Mouse (Mus musculus) neural tube, embryonic 15.5 days (tissue): ENCODE data around the gene Lcn10. TPM values are rescaled to one million over a fixed set of nuclear protein-coding genes. Genes with fewer than 3 reads are reported as not detected.

Source experiments
- ATAC-seq: fragments of 200-750 bp; cut with Nextera tagmentation; 2 replicates; pipeline ENCODE4 v1.8.0; 2017; ENCODE audit warnings: mild to moderate bottlenecking, moderate TSS enrichment, moderate library complexity; ENCODE audit not compliant: low FRiP score
- H3K27ac ChIP-seq: fragments of 300-500 bp; sonication (generic); replicated peaks from 2 replicates; pipeline ENCODE4 v1.5.1; 2015; ENCODE audit warnings: mild to moderate bottlenecking, inconsistent platforms
- H3K27me3 ChIP-seq: fragments of 300-500 bp; sonication (generic); replicated peaks from 2 replicates; pipeline ENCODE4 v1.6.1; 2015; ENCODE audit warnings: inconsistent platforms
- H3K36me3 ChIP-seq: fragments of 300-500 bp; sonication (generic); 2 replicates; pipeline ENCODE4 v1.6.1; 2015; ENCODE audit warnings: inconsistent platforms
- H3K4me1 ChIP-seq: fragments of 300-500 bp; sonication (generic); 2 replicates; pipeline ENCODE4 v1.6.1; 2015; ENCODE audit warnings: inconsistent platforms
- H3K4me2 ChIP-seq: fragments of 300-500 bp; sonication (generic); 2 replicates; pipeline ENCODE4 v1.6.1; 2015; ENCODE audit warnings: inconsistent platforms, mild to moderate bottlenecking, moderate library complexity
- H3K4me3 ChIP-seq: fragments of 300-500 bp; sonication (generic); replicated peaks from 2 replicates; pipeline ENCODE4 v1.5.1; 2015; ENCODE audit warnings: mild to moderate bottlenecking, inconsistent platforms
- H3K9ac ChIP-seq: fragments of 300-500 bp; sonication (generic); replicated peaks from 2 replicates; pipeline ENCODE4 v1.6.1; 2015; ENCODE audit warnings: mild to moderate bottlenecking, inconsistent platforms
- H3K9me3 ChIP-seq: fragments of 300-500 bp; sonication (generic); replicated peaks from 2 replicates; pipeline ENCODE4 v1.6.1; 2016; ENCODE audit warnings: inconsistent platforms
- WGBS: fragments of 180-500 bp; shearing (Covaris S2); methylation state at CpG from one replicate; pipeline ENCODE4 v1.1.7; 2015; ENCODE audit warnings: mixed read lengths; 5-methylcytosine and 5-hydroxymethylcytosine counted together
- polyA plus RNA-seq: library from polyadenylated mRNA; unstranded; fragments of >200 nt; fragmentation: Nextera tagmentation; extraction: Ambion mirVana; gene quantifications from 2 replicates; pipeline ENCODE4 v1.2.1, GENCODE M21; 2015

The Lcn10 gene
- not detected in 2 replicates for polyA plus RNA-seq

DNA sequence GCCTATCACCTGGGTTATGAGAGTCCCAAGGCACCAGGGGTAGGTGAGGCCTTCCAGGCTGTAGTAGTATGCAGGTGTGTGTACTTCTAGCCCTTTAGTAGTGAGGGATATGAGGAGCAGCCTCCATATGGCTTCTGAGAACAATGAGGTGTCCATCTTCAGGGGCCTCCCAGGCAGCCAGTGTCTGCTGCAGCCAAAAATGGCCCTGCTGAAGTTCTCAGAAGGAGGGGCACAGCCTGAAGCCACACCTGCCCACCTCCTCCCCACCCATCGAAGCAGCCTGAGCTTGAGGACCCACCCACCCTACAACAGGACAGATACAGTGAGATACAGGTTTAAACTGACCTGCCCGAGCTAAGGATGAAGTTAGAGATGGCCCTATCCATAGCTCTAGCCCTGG lies at the start of gene Lcn10:
Lcn10 (plus strand) TSS at position 301 of the 400 bp plus-strand sequence.
- no peaks in the 10 kb centered on the region for H3K9me3 ChIP-seq
- WGBS, result 66% methylated on average over 2 of the region's 2 CpGs
- no peak within 1 kb of the TSS for H3K4me2 ChIP-seq
- H3K4me3 ChIP-seq, result no peak within 1 kb of the TSS
- H3K9ac ChIP-seq, result no peak within 1 kb of the TSS
- H3K4me1 ChIP-seq, result no peaks in the 10 kb centered on the region
- no peaks in the 10 kb centered on the region for H3K27me3 ChIP-seq
- H3K36me3 ChIP-seq, result no peaks in the 10 kb centered on the region
- H3K27ac ChIP-seq, result no peak within 1 kb of the TSS
- ATAC-seq, result no peak

DNA sequence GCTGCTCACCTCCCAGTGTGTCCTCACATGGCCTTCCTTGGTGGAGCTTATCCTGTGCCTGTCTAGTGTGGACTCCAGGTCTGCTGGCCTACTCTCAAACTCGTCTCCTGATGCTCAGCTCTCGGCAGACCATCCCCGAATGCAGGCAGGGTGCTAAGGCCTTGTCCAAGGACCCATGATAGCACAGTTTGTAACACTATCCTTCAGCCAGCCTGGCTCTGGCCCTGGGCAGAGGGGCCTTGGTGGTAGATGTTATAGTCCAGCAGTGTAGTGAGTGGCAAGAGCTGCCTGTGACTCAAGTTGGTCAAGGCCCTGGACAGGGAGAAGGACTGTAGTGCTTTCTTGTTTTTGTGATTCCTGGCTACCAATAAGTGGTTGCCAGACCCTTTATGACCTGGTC lies 48.9 kb upstream of the Lcn10 start:
- 87% methylated on average over 3 of the region's 3 CpGs for WGBS
- Histone ChIP-seq H3K4me3 (no peak overlapping the region), H3K9ac (no peak overlapping the region), H3K4me1 (no peaks in the 10 kb centered on the region), H3K4me2 (no peak overlapping the region), H3K9me3 (no peaks in the 10 kb centered on the region), H3K36me3 (no peaks in the 10 kb centered on the region), H3K27me3 (no peaks in the 10 kb centered on the region), H3K27ac (no peak overlapping the region)
- no peak for ATAC-seq

DNA sequence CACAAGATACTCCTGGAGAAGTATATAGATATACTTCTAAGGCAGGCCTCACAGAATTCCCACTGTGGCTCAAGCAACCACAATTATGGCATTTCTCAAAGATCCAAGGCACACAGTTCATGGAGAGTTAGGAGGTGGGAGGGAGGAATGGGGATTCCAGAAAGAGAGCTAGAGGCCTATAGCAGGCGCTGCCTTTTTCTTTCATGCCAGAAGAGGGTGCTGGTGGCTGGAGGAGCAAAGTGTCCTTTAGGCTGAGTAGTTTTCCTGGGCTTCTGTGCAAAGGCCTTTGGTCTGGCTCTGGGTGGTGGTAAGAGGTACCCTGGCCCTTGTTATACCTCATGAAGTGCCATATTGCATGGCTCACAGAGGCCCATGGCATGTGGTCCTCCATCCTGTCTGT lies 48.5 kb upstream of the Lcn10 start:
- no peaks in the 10 kb centered on the region for H3K36me3 ChIP-seq
- no peaks in the 10 kb centered on the region for H3K9me3 ChIP-seq
- no peak for ATAC-seq
- H3K4me3 ChIP-seq, result no peak overlapping the region
- H3K27me3 ChIP-seq, result no peaks in the 10 kb centered on the region
- no peak overlapping the region for H3K4me2 ChIP-seq
- H3K27ac ChIP-seq, result no peak overlapping the region
- WGBS, result 54% methylated on average over 1 of the region's 1 CpGs
- H3K4me1 ChIP-seq, result no peaks in the 10 kb centered on the region
- H3K9ac ChIP-seq, result no peak overlapping the region

DNA sequence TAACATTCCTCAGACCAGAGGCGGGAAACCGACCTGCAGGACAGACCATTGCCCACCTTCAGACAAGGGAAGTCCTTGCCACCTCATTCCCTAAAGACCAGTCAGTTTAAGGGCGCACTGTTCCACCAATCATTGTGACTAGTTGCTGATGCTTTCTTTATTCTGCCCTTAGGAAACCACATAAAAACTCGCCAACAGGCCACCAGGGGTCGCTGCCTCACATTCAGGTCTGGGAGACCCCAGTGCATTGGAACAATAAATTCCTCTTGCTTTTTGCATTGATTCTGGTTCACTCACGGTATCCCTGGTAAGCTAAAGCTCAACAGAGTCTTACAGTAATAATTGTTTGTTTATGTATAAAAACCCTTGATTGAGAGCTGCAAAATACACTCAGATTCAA lies 42.6 kb upstream of the Lcn10 start:
- no peaks in the 10 kb centered on the region for H3K4me1 ChIP-seq
- no peaks in the 10 kb centered on the region for H3K9me3 ChIP-seq
- H3K27ac ChIP-seq, result no peak overlapping the region
- H3K4me3 ChIP-seq, result no peak overlapping the region
- no peak overlapping the region for H3K4me2 ChIP-seq
- no peak for ATAC-seq
- no peaks in the 10 kb centered on the region for H3K36me3 ChIP-seq
- WGBS, result 21% methylated on average over 6 of the region's 6 CpGs
- no peaks in the 10 kb centered on the region for H3K27me3 ChIP-seq
- H3K9ac ChIP-seq, result no peak overlapping the region

DNA sequence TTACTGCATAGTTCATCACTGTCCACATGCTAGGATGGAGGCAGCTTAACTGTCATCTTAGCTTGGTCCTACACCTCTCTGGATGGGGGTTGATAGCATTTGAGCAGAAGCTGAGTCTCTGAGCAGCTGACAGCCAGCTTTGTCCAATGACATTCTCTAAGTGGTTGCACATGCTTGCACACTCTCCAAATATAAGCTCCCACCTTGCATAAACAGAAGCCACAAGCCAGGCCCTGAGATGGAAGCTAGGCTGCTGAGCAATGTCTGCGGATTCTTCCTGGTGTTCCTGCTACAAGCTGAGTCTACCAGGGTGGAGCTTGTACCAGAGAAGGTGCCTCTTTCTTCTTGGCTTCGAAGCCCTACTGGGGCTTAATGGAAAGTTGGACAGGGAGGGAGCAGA lies 29.6 kb upstream of the Lcn10 start, which contains the start of gene Lcn8:
Lcn8 (plus strand) TSS at position 219 of the 400 bp plus-strand sequence.
- Histone ChIP-seq H3K9ac (no peak within 1 kb of the TSS), H3K4me1 (no peaks in the 10 kb centered on the region), H3K36me3 (no peaks in the 10 kb centered on the region), H3K4me2 (no peak within 1 kb of the TSS), H3K4me3 (no peak within 1 kb of the TSS), H3K9me3 (no peaks in the 10 kb centered on the region), H3K27ac (no peak within 1 kb of the TSS), H3K27me3 (no peaks in the 10 kb centered on the region)
- ATAC-seq, result no peak
- 89% methylated on average over 2 of the region's 2 CpGs for WGBS

DNA sequence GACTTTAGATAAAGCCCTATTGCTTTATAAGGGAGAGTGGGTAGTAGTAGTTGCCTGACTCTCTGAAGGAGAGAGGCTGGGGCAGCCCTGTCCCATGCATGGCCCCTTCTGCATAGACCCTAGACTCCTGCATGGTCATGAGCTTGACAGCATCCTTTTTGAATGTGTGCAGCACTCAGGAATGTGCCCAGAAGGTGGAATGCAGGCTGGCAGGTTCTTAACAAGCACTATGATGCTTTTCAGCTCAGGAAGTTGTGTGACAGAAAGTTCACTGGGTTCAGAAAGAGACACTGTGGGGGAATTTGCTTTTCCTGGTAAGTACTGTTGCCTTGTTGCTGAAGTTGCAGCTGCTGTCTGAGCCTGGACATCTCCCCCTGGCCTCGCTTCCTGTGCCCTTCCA lies 28.0 kb upstream of the Lcn10 start:
- no peak overlapping the region for H3K9ac ChIP-seq
- no peak overlapping the region for H3K4me2 ChIP-seq
- no peaks in the 10 kb centered on the region for H3K36me3 ChIP-seq
- no peaks in the 10 kb centered on the region for H3K27me3 ChIP-seq
- H3K27ac ChIP-seq, result no peak overlapping the region
- no peak overlapping the region for H3K4me3 ChIP-seq
- ATAC-seq, result no peak
- no peaks in the 10 kb centered on the region for H3K9me3 ChIP-seq
- WGBS, result 65% methylated on average over 1 of the region's 1 CpGs
- no peaks in the 10 kb centered on the region for H3K4me1 ChIP-seq

DNA sequence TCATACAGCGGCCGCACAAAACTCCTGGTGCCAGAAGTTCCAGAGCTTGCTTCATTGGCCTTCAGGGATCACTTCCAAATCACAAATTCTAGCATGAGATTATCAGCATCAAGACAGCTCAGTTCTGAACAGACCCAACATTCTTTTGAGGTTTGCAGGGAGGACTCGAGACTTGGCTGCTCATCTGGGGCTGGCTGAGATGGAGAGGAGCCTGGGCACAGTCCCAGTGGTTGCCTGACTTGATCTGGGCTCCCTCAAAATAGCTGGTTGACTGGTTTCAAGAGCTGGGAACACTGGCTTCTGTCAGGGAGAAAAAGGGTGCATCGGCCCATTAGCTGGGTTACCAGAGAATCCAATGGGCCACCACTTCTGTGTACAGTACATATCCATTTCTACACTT lies 25.8 kb upstream of the Lcn10 start:
- Histone ChIP-seq H3K9me3 (no peaks in the 10 kb centered on the region), H3K4me1 (no peaks in the 10 kb centered on the region), H3K27ac (no peak overlapping the region), H3K4me3 (no peak overlapping the region), H3K36me3 (no peaks in the 10 kb centered on the region), H3K27me3 (no peaks in the 10 kb centered on the region), H3K4me2 (no peak overlapping the region), H3K9ac (no peak overlapping the region)
- WGBS, result 87% methylated on average over 4 of the region's 4 CpGs
- ATAC-seq, result no peak

DNA sequence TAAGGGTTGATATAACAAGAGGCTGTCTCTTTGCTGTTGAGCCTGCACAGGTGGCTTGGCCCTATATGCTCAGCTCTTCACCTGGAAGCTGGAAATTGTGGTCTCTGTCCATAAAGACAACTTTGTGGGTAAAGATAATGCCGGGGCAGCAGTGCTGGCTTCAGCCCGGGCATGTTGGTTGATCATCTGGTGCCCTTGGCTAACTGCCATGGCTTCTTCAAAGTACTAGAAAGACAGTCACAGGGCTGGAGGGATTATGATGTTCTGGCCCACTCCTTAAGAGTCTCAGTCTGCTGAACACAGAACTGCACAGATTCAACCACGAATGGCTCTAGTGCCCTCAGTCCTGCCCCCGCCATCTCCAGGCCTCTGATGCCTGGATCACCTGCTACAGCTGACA lies 25.3 kb upstream of the Lcn10 start:
- no peaks in the 10 kb centered on the region for H3K4me1 ChIP-seq
- H3K9me3 ChIP-seq, result no peaks in the 10 kb centered on the region
- H3K27ac ChIP-seq, result no peak overlapping the region
- no peak overlapping the region for H3K4me2 ChIP-seq
- no peak overlapping the region for H3K4me3 ChIP-seq
- ATAC-seq, result no peak
- H3K36me3 ChIP-seq, result no peaks in the 10 kb centered on the region
- no peak overlapping the region for H3K9ac ChIP-seq
- no peaks in the 10 kb centered on the region for H3K27me3 ChIP-seq
- WGBS, result 87% methylated on average over 4 of the region's 4 CpGs

DNA sequence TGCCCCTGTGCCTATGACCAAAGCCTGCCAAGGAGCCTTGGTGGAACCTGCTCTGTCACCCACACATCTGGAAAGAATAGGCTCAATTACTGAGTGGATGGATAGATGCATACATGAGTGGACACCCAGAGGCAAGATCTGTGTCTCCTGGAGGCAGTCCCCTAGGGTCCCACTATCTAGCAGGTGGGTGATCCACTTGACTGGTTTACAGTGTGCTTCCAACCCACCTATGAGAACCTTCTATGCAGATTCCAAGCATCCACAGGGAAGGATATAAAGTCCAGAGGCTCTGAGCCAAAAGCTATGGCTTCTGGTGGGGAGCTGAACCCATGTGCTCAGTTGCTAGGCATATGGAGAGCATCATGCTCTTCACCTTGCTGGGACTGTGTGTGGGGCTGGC lies 24.9 kb upstream of the Lcn10 start, which contains the start of gene Lcn5:
Lcn5 (plus strand) TSS at position 301 of the 400 bp plus-strand sequence.
- no peak for ATAC-seq
- Histone ChIP-seq H3K36me3 (no peaks in the 10 kb centered on the region), H3K4me2 (no peak within 1 kb of the TSS), H3K9ac (no peak within 1 kb of the TSS), H3K4me1 (no peaks in the 10 kb centered on the region), H3K27ac (no peak within 1 kb of the TSS), H3K4me3 (no peak within 1 kb of the TSS), H3K9me3 (no peaks in the 10 kb centered on the region), H3K27me3 (no peaks in the 10 kb centered on the region)

DNA sequence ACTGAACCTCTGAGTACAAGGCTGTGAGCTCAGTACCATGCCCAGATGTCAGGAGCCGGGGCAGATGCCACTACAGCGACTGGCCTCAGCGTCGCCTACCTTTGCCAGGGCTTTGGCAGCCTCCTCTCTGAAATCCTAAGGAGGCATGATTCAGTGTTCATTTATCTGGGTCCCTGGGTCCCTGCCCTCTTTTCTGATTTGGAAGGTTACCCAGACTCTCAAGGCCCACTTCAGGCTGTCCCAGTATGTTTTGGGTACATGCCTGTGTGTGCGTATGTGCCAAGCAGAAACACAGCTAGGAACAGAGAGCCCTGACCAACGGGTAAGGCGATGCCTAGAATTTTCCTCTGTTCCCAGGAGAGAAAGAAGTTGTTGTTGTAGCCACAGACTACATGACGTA lies 22.2 kb upstream of the Lcn10 start:
- no peaks in the 10 kb centered on the region for H3K9me3 ChIP-seq
- 86% methylated on average over 8 of the region's 8 CpGs for WGBS
- H3K27me3 ChIP-seq, result no peaks in the 10 kb centered on the region
- H3K36me3 ChIP-seq, result no peaks in the 10 kb centered on the region
- H3K9ac ChIP-seq, result no peak overlapping the region
- no peak overlapping the region for H3K4me2 ChIP-seq
- no peak for ATAC-seq
- H3K27ac ChIP-seq, result no peak overlapping the region
- H3K4me3 ChIP-seq, result no peak overlapping the region
- no peaks in the 10 kb centered on the region for H3K4me1 ChIP-seq

DNA sequence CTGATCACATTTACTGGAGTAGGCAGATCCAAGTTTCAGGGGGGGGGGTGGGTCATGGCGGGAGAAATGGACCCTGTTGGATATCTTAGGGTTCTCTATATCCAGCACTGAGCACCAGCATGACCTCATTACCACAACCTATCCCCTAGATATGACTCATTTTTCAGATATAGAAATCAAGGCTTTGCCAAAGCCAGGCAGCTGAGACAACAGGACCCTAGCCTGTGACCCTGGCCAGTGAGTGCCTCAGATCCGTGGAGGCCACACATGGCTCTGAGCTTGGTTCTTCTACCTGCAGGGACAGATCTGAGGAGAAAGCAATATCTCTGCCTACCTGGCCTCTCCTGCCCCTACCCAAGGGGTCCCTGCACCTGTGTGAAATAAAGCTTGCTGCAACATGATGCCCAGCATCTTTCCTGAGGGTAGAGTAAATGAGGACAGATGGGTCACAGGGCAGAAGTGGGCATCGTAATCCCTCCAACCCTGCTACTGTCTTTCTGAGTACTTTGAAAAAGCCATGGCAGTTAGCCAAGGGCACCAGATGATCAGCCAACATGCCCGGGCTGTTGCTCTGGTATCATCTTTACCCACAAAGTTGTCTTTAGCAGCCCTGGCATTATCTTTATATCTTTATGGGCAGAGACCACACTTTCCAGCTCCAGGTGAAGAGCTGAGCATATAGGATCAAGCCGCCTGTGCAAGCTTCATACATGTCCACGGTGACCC lies 21.1 kb upstream of the Lcn10 start:
- H3K9me3 ChIP-seq, result no peaks in the 10 kb centered on the region
- H3K9ac ChIP-seq, result no peak overlapping the region
- no peak overlapping the region for H3K4me3 ChIP-seq
- ATAC-seq, result no peak
- no peaks in the 10 kb centered on the region for H3K36me3 ChIP-seq
- H3K27me3 ChIP-seq, result no peaks in the 10 kb centered on the region
- H3K27ac ChIP-seq, result no peak overlapping the region
- WGBS, result 84% methylated on average over 6 of the region's 6 CpGs
- no peak overlapping the region for H3K4me2 ChIP-seq
- no peaks in the 10 kb centered on the region for H3K4me1 ChIP-seq

DNA sequence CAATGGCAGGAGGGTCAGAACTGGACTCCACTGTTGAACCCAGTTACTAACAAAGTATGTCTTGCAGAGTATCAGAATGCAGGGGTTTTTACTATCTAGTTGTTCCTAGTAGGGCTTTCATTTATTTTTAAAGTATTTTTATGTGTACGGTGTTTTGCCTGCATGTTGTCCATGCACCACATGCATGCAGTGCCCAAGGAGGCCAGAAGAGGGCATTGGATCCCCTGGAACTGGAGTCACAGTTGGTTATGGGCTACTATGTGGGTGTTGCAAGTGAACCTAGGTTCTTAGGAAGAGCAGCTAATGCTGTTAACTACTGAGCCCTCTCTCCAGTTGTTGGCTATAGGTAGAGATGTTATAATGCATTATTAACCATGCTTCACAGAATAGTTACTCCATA lies 19.0 kb upstream of the Lcn10 start:
- no peaks in the 10 kb centered on the region for H3K36me3 ChIP-seq
- no peak overlapping the region for H3K9ac ChIP-seq
- H3K4me1 ChIP-seq, result no peaks in the 10 kb centered on the region
- H3K9me3 ChIP-seq, result no peaks in the 10 kb centered on the region
- no peaks in the 10 kb centered on the region for H3K27me3 ChIP-seq
- H3K4me3 ChIP-seq, result no peak overlapping the region
- H3K4me2 ChIP-seq, result no peak overlapping the region
- ATAC-seq, result no peak
- WGBS, result 66% methylated on average over 1 of the region's 1 CpGs
- H3K27ac ChIP-seq, result no peak overlapping the region
